Mouse (Mus musculus): ENCODE measurements around the gene Mdm2. TPM values are rescaled to one million over a fixed set of nuclear protein-coding genes. Genes with fewer than 3 reads are reported as not detected.

Gene Mdm2
- polyA plus RNA-seq, 1 experiment from 2014 or later, result 22.0 TPM

GRCm38 (mm10) chr10:117756784-117757183 lies 46.2 kb upstream of the Mdm2 start:
- no peak for TF ChIP-seq CTCF (IDR thresholded peaks at IDR 0.05; ENCODE audit: low read depth)
- Histone ChIP-seq H3K9ac (ENCODE audit: low read depth, low read length) (no peak overlapping the region), H3K36me3 (ENCODE audit: insufficient read depth, low read length) (peaks cover 50% of the 10 kb centered on the region), H3K4me2 (ENCODE audit: low read length) (no peak overlapping the region), H3K27me3 (ENCODE audit: insufficient read depth, low read length) (no peaks in the 10 kb centered on the region), H3K27ac (no peak overlapping the region), H3K4me1 (replicated peaks; ENCODE audit: insufficient read depth, low read length) (no peaks in the 10 kb centered on the region), H3K4me3 (replicated peaks; ENCODE audit: low read depth, low read length) (no peak overlapping the region), H3K9me3 (replicated peaks; ENCODE audit: low read length) (no peaks in the 10 kb centered on the region)
- DNase-seq (ENCODE audit: low spot score), result no peak
- WGBS, result 93% methylated on average over 5 of the region's 5 CpGs
- no peak for ATAC-seq (replicated peaks; ENCODE audit: low FRiP score, low read depth)

GRCm38 (mm10) chr10:117755799-117756467 lies 45.4 kb upstream of the Mdm2 start:
- no peak for ATAC-seq (replicated peaks; ENCODE audit: low FRiP score, low read depth)
- Histone ChIP-seq H3K36me3 (ENCODE audit: insufficient read depth, low read length) (peaks cover 51% of the 10 kb centered on the region), H3K4me2 (ENCODE audit: low read length) (no peak overlapping the region), H3K9me3 (replicated peaks; ENCODE audit: low read length) (no peaks in the 10 kb centered on the region), H3K9ac (ENCODE audit: low read depth, low read length) (no peak overlapping the region), H3K27me3 (ENCODE audit: insufficient read depth, low read length) (no peaks in the 10 kb centered on the region), H3K4me1 (replicated peaks; ENCODE audit: insufficient read depth, low read length) (no peaks in the 10 kb centered on the region), H3K27ac (no peak overlapping the region), H3K4me3 (replicated peaks; ENCODE audit: low read depth, low read length) (no peak overlapping the region)
- DNase-seq (ENCODE audit: low spot score), result no peak
- TF ChIP-seq CTCF (IDR thresholded peaks at IDR 0.05; ENCODE audit: low read depth), result no peak
- 86% methylated on average over 11 of the region's 11 CpGs for WGBS

- DNase-seq (ENCODE audit: low spot score) (no peak), ATAC-seq (replicated peaks; ENCODE audit: low FRiP score, low read depth) (no peak)
- Histone ChIP-seq H3K27ac (no peak overlapping the region), H3K9ac (ENCODE audit: low read depth, low read length) (no peak overlapping the region), H3K36me3 (ENCODE audit: insufficient read depth, low read length) (peaks cover 49% of the 10 kb centered on the region), H3K4me3 (replicated peaks; ENCODE audit: low read depth, low read length) (no peak overlapping the region), H3K27me3 (ENCODE audit: insufficient read depth, low read length) (no peaks in the 10 kb centered on the region), H3K9me3 (replicated peaks; ENCODE audit: low read length) (no peaks in the 10 kb centered on the region), H3K4me2 (ENCODE audit: low read length) (no peak overlapping the region), H3K4me1 (replicated peaks; ENCODE audit: insufficient read depth, low read length) (no peaks in the 10 kb centered on the region)
- TF ChIP-seq CTCF (IDR thresholded peaks at IDR 0.05; ENCODE audit: low read depth), result no peak
- WGBS, result 87% methylated on average over 13 of the region's 13 CpGs
Measured at GRCm38 (mm10) chr10:117755086-117755798, 44.7 kb upstream of the Mdm2 start.

GRCm38 (mm10) chr10:117754609-117754940 lies 44.0 kb upstream of the Mdm2 start:
- ATAC-seq (replicated peaks; ENCODE audit: low FRiP score, low read depth) (no peak), DNase-seq (ENCODE audit: low spot score) (no peak)
- Histone ChIP-seq H3K9ac (ENCODE audit: low read depth, low read length) (no peak overlapping the region), H3K27me3 (ENCODE audit: insufficient read depth, low read length) (no peaks in the 10 kb centered on the region), H3K4me3 (replicated peaks; ENCODE audit: low read depth, low read length) (no peak overlapping the region), H3K27ac (no peak overlapping the region), H3K4me1 (replicated peaks; ENCODE audit: insufficient read depth, low read length) (no peaks in the 10 kb centered on the region), H3K36me3 (ENCODE audit: insufficient read depth, low read length) (peaks cover 49% of the 10 kb centered on the region), H3K4me2 (ENCODE audit: low read length) (no peak overlapping the region), H3K9me3 (replicated peaks; ENCODE audit: low read length) (no peaks in the 10 kb centered on the region)
- no peak for TF ChIP-seq CTCF (IDR thresholded peaks at IDR 0.05; ENCODE audit: low read depth)
- WGBS, result 96% methylated on average over 7 of the region's 7 CpGs

- TF ChIP-seq CTCF (IDR thresholded peaks at IDR 0.05; ENCODE audit: low read depth), result no peak
- 92% methylated on average over 8 of the region's 8 CpGs for WGBS
- no peak for ATAC-seq (replicated peaks; ENCODE audit: low FRiP score, low read depth)
- peaks cover 43% of the 10 kb centered on the region for H3K36me3 ChIP-seq (ENCODE audit: insufficient read depth, low read length)
- H3K27ac ChIP-seq, result no peak overlapping the region
- H3K27me3 ChIP-seq (ENCODE audit: insufficient read depth, low read length), result no peaks in the 10 kb centered on the region
- no peak overlapping the region for H3K4me2 ChIP-seq (ENCODE audit: low read length)
- no peaks in the 10 kb centered on the region for H3K9me3 ChIP-seq (replicated peaks; ENCODE audit: low read length)
- DNase-seq (ENCODE audit: low spot score), result no peak
- H3K4me1 ChIP-seq (replicated peaks; ENCODE audit: insufficient read depth, low read length), result no peaks in the 10 kb centered on the region
- H3K4me3 ChIP-seq (replicated peaks; ENCODE audit: low read depth, low read length), result no peak overlapping the region
- H3K9ac ChIP-seq (ENCODE audit: low read depth, low read length), result no peak overlapping the region
Measured at GRCm38 (mm10) chr10:117753711-117754608, 43.4 kb upstream of the Mdm2 start.
